Mouse (Mus musculus) regulatory T cell (primary cell): ENCODE measurements around the gene Higd1b.

Experiments
- in situ Hi-C: fragments of 300-600 bp; cut with MboI, MseI; formaldehyde crosslinking; loops from one replicate; pipeline ENCODE4 v1.15.1; 2025; ENCODE audit warnings: high pct_unique_total_duplicates

The Higd1b gene

GRCm38 (mm10) chr11:102838126-102838525 is 2.5 kb downstream of the Higd1b start:
- in situ Hi-C loops: loop anchor here (10.0 kb wide), 1 partner anchor 1647 kb away; no protein-coding TSS in a partner anchor

GRCm38 (mm10) chr11:102838616-102839150 is 3.0 kb downstream of the Higd1b start:
- in situ Hi-C loops: loop anchor here (10.0 kb wide), 1 partner anchor 1646 kb away; no protein-coding TSS in a partner anchor

GRCm38 (mm10) chr11:102845926-102846325 is 10.3 kb downstream of the Higd1b start:
- in situ Hi-C loops: no loop called here

- in situ Hi-C loops: no loop called here
Observed at GRCm38 (mm10) chr11:102851883-102852282, 16.2 kb downstream of the Higd1b start.

GRCm38 (mm10) chr11:102853760-102854159 is 18.1 kb downstream of the Higd1b start:
- in situ Hi-C loops: no loop called here

GRCm38 (mm10) chr11:102855941-102856340 is 20.3 kb downstream of the Higd1b start:
- in situ Hi-C loops: no loop called here

- in situ Hi-C loops: no loop called here
Observed at GRCm38 (mm10) chr11:102858951-102859350, 23.3 kb downstream of the Higd1b start.

- in situ Hi-C loops: no loop called here
Observed at GRCm38 (mm10) chr11:102859933-102860332, 24.3 kb downstream of the Higd1b start.

GRCm38 (mm10) chr11:102864272-102864671 is 28.6 kb downstream of the Higd1b start:
- in situ Hi-C loops: no loop called here

GRCm38 (mm10) chr11:102874801-102875334 is 39.2 kb downstream of the Higd1b start:
- in situ Hi-C loops: no loop called here

GRCm38 (mm10) chr11:102879558-102879957 is 43.9 kb downstream of the Higd1b start:
- in situ Hi-C loops: no loop called here

- in situ Hi-C loops: loop anchor here (10.0 kb wide), 1 partner anchor 1446 kb away; no protein-coding TSS in a partner anchor
Observed at GRCm38 (mm10) chr11:102880585-102881313, 45.1 kb downstream of the Higd1b start, which contains the start of the genes Eftud2 and Ccdc103. TSS of gene Eftud2 (minus strand) at chr11:102880985. TSS of gene Ccdc103 (plus strand) at chr11:102881204.

GRCm38 (mm10) chr11:102881314-102882198 is 45.9 kb downstream of the Higd1b start:
- in situ Hi-C loops: loop anchor here (10.0 kb wide), 1 partner anchor 1447 kb away; no protein-coding TSS in a partner anchor

GRCm38 (mm10) chr11:102884616-102885219 is 49.1 kb downstream of the Higd1b start, which contains the start of gene Fam187a:
TSS of gene Fam187a (plus strand) at chr11:102885169.
- in situ Hi-C loops: loop anchor here (10.0 kb wide), 1 partner anchor 1450 kb away; no protein-coding TSS in a partner anchor

GRCm38 (mm10) chr11:102887433-102887832 is 51.8 kb downstream of the Higd1b start:
- in situ Hi-C loops: loop anchor here (10.0 kb wide), 1 partner anchor 1453 kb away; no protein-coding TSS in a partner anchor
